Mouse (Mus musculus) E14TG2a.4 (cell line): ENCODE results near the gene Gdnf.

ENCODE experiments used
- H3K27me3 ChIP-seq: 2 replicates; pipeline ENCODE4 v1.6.1; 2014; ENCODE audit warnings: low read length, control low read depth; ENCODE audit not compliant: insufficient read depth
- H3K36me3 ChIP-seq: 2 replicates; pipeline ENCODE4 v1.6.1; 2014; ENCODE audit warnings: low read length, control low read depth; ENCODE audit not compliant: insufficient read depth
- H3K4me1 ChIP-seq: replicated peaks from 2 replicates; pipeline ENCODE4 v1.6.1; 2014; ENCODE audit warnings: low read depth, low read length, control low read depth
- H3K4me3 ChIP-seq: replicated peaks from 2 replicates; pipeline ENCODE4 v1.5.1; 2014; ENCODE audit warnings: mild to moderate bottlenecking, low read length
- H3K9me3 ChIP-seq: 2 replicates; pipeline ENCODE4 v1.6.1; 2014; ENCODE audit warnings: low read length, control low read depth
- CTCF ChIP-seq: conservative IDR thresholded peaks from 2 replicates; pipeline ENCODE4 v1.5.1; 2014; ENCODE audit warnings: low read length
- NANOG ChIP-seq: IDR thresholded peaks from 2 replicates; pipeline ENCODE4 v1.6.1; 2014; ENCODE audit warnings: borderline replicate concordance, low read length, mixed read lengths
- POU5F1 ChIP-seq: IDR thresholded peaks from 2 replicates; pipeline ENCODE4 v1.6.1; 2014; ENCODE audit warnings: low read length, borderline replicate concordance

Gdnf gene

DNA sequence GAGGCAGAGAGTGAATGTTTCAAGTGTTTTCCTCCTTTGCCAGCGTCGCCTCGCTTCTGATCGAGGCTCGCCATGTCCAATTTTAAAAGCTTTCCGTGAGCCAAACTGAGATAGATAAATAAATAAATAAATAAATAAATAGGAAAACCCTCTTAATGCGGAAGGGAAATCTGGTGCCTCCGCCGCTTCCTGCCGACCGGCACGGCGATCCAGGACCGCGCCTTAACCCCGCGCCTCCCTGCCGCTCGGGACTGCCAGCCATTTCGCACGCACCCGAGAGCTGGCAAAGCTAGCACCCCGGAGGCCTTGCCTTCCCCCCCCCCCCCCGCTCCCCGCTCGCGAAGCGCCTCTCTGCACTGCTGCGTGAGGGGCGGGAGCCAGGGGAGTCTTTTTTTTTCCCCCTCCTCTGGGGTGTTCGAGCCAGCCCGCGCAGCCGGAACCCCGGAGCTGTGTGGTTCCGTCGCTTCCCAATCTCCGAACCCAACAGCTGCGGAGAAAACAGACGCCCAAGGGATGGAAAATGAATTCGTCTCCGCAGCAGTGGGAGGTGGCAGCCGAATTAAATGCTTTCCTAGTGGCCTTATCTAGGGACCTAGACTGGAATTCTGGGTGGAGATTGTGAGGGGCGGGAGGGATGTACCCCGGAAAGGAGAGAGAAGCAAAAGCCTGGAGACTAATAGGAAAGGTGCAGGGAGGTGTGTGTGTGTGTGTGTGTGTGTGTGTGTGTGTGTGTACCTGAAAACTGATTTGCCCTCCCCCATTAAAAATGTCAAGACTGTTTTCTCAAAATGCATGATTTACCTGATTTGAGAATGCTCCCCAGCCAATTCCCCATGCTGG is 3.1 kb downstream of the Gdnf start:
- Histone ChIP-seq H3K9me3 (no peaks in the 10 kb centered on the region), H3K4me3 (peak overlapping the region; percentile 74), H3K27me3 (peaks cover 99% of the 10 kb centered on the region), H3K4me1 (peaks cover 51% of the 10 kb centered on the region), H3K36me3 (no peaks in the 10 kb centered on the region)
- TF ChIP-seq POU5F1 (no peak), CTCF (no peak), NANOG (no peak)

- Histone ChIP-seq H3K4me1 (peaks cover 51% of the 10 kb centered on the region), H3K36me3 (no peaks in the 10 kb centered on the region), H3K9me3 (no peaks in the 10 kb centered on the region), H3K4me3 (no peak overlapping the region), H3K27me3 (peaks cover 98% of the 10 kb centered on the region)
- no peak for TF ChIP-seq CTCF
- no peak for TF ChIP-seq POU5F1
- TF ChIP-seq NANOG = no peak
Observed at GRCm38 (mm10) chr15:7814371-7814680, 3.7 kb downstream of the Gdnf start.

GRCm38 (mm10) chr15:7814917-7815316 is 4.3 kb downstream of the Gdnf start:
- Histone ChIP-seq H3K9me3 (no peaks in the 10 kb centered on the region), H3K4me3 (0 out of 2 replicates have a peak overlapping the region, but pooled peaks have one; percentile 13), H3K36me3 (no peaks in the 10 kb centered on the region), H3K4me1 (peaks cover 45% of the 10 kb centered on the region), H3K27me3 (peaks cover 97% of the 10 kb centered on the region)
- TF ChIP-seq CTCF (no peak), NANOG (no peak), POU5F1 (no peak)

DNA sequence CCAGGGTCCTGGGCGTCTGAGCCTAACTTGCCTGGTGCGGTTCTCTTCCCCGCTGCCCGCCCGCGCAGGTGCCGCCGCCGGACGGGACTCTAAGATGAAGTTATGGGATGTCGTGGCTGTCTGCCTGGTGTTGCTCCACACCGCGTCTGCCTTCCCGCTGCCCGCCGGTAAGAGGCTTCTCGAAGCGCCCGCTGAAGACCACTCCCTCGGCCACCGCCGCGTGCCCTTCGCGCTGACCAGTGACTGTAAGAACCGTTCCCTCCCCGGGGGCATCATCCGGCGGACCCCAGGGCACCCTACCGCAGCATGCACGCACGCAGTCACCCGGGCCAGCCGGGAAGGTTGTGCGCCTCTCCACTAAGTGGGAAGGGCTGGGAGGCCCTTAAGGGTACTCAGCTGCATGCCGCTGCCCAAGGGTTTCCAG is 4.9 kb downstream of the Gdnf start:
- Histone ChIP-seq H3K36me3 (no peaks in the 10 kb centered on the region), H3K4me3 (peak overlapping the region; percentile 67), H3K9me3 (no peaks in the 10 kb centered on the region), H3K27me3 (peaks cover 95% of the 10 kb centered on the region), H3K4me1 (peaks cover 43% of the 10 kb centered on the region)
- TF ChIP-seq POU5F1 (no peak), NANOG (no peak), CTCF (no peak)

DNA sequence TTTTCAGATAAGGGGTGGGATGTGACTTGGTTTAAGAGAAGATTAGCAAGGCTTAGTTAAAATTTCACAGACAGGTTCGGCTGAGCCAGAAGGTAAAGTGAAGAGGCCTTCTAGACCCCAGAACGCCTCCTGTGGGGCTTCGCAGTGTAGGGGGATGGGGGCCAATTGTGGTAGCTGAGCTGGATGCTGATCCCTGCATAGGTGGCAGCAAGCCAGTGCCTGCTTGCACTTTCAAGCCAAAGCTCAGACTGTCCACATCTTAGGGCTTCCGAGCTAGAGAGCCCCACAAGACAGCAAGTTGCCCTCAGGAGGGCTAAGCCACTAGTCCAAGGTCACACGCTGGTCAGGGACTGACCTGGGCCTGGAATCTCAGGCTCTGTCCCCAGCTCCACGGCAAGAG is 13.2 kb downstream of the Gdnf start:
- TF ChIP-seq CTCF (no peak), POU5F1 (no peak), NANOG (no peak)
- Histone ChIP-seq H3K4me3 (no peak overlapping the region), H3K27me3 (peaks cover 20% of the 10 kb centered on the region), H3K4me1 (no peaks in the 10 kb centered on the region), H3K9me3 (no peaks in the 10 kb centered on the region), H3K36me3 (no peaks in the 10 kb centered on the region)

DNA sequence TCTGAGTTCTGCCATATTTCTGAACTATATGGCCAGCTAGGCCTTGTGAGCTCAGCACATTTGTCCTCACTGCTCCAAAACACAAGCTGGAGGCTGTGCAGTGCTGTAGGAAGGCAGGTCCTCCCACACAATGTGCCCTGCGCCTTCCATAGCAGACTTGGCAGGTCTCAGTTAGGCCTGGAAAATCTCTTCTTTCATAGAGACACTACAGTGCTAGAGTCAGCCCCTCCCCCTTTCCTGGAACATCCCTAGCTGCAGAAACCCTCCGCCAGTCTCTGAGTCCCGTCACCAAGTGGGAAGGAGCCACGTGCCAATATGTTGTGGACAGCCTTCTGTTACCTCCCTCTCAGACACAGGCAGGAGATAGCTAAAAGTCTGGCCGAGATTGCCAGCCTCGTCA is 14.9 kb downstream of the Gdnf start:
- Histone ChIP-seq H3K27me3 (peaks cover 7% of the 10 kb centered on the region), H3K9me3 (no peaks in the 10 kb centered on the region), H3K4me1 (no peaks in the 10 kb centered on the region), H3K36me3 (no peaks in the 10 kb centered on the region), H3K4me3 (no peak overlapping the region)
- TF ChIP-seq CTCF (no peak), NANOG (no peak), POU5F1 (no peak)

- Histone ChIP-seq H3K9me3 (no peaks in the 10 kb centered on the region), H3K27me3 (no peaks in the 10 kb centered on the region), H3K4me1 (no peaks in the 10 kb centered on the region; the same call in 1 of the 2 replicates), H3K4me3 (no peak overlapping the region), H3K36me3 (no peaks in the 10 kb centered on the region)
- TF ChIP-seq NANOG (no peak), CTCF (no peak), POU5F1 (no peak)
Observed at GRCm38 (mm10) chr15:7835404-7835803, 24.8 kb downstream of the Gdnf start.

- Histone ChIP-seq H3K4me1 (no peaks in the 10 kb centered on the region; the same call in 1 of the 2 replicates), H3K4me3 (no peak overlapping the region), H3K36me3 (no peaks in the 10 kb centered on the region), H3K9me3 (no peaks in the 10 kb centered on the region), H3K27me3 (no peaks in the 10 kb centered on the region)
- TF ChIP-seq POU5F1 (no peak), NANOG (no peak), CTCF (no peak)
Observed at GRCm38 (mm10) chr15:7838060-7838920, 27.6 kb downstream of the Gdnf start.

- H3K9me3 ChIP-seq = no peaks in the 10 kb centered on the region
- no peaks in the 10 kb centered on the region for H3K27me3 ChIP-seq
- H3K4me1 ChIP-seq = no peaks in the 10 kb centered on the region; the same call in 1 of the 2 replicates
- TF ChIP-seq NANOG = no peak
- TF ChIP-seq CTCF = no peak
- no peak for TF ChIP-seq POU5F1
- no peaks in the 10 kb centered on the region for H3K36me3 ChIP-seq
- no peak overlapping the region for H3K4me3 ChIP-seq
Observed at GRCm38 (mm10) chr15:7838921-7839309, 28.3 kb downstream of the Gdnf start.
